Mouse (Mus musculus): ENCODE results near the gene Ppp2r2c. TPM values are rescaled to one million over a fixed set of nuclear protein-coding genes. Genes with fewer than 3 reads are reported as not detected.
A peak's percentile ranks its signal among the peaks of the same experiment; 100 is the strongest.

Gene Ppp2r2c
- polyA plus RNA-seq, 1 experiment from 2014 or later, result 12.2 TPM

DNA sequence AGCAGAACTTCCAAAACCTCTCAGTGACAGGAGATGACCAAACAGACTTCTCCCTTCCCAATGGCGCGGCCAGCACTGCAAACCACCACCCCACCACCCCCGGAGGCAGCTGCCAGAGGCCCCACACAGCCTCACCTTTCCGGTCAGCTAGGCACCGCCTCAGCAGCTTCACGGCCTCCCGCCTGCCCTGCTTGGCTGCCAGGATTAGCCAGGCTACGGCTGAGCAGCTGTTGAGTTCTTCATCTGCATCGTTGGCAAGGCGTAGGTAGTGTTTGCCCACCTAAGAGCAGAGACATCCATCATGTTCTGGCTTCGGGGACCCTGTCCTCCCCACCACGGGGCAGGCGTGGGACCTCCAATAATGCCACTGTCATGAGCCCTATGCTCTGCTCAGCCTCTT, 107.0 kb downstream of the Ppp2r2c start:
- WGBS, result 87% methylated on average over 13 of the region's 13 CpGs

DNA sequence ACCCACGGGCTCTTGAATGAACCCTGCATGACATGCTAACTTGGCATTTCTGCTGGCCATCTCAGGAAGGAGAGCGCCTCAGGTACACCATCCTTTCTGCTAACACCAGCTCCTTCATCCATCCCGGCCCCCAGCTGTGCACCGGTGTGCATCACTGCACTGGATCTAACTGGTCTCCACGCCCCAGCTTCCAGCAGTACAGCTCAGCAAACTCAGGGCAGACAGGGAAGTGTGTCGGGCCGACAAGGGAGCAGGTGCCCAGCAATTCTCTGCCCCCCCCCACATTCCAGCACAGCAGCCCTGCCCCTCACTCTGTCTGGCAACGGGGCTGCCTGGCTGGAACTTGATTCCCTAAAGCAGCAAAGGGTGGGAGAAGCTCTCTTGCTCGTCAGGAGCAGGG, 109.5 kb downstream of the Ppp2r2c start:
- H3K27ac ChIP-seq, result no peak overlapping the region
- H3K4me1 ChIP-seq (replicated peaks), result peaks cover 12% of the 10 kb centered on the region
- ATAC-seq, result no peak
- H3K9me3 ChIP-seq, result no peaks in the 10 kb centered on the region
- 63% methylated on average over 9 of the region's 9 CpGs for WGBS
- no peak overlapping the region for H3K4me3 ChIP-seq (replicated peaks)
- H3K36me3 ChIP-seq, result peaks cover 11% of the 10 kb centered on the region
- H3K9ac ChIP-seq (replicated peaks), result no peak overlapping the region
- H3K4me2 ChIP-seq (replicated peaks), result no peak overlapping the region
- no peaks in the 10 kb centered on the region for H3K27me3 ChIP-seq

More for the DNA sequence above, 107.0 kb downstream of the Ppp2r2c start:
- Histone ChIP-seq H3K4me1 (replicated peaks) (0 out of 2 replicates have a peak, but pooled peaks cover 2% of the 10 kb centered on the region), H3K27ac (no peak overlapping the region), H3K36me3 (peaks cover 23% of the 10 kb centered on the region), H3K9ac (replicated peaks) (no peak overlapping the region), H3K27me3 (no peaks in the 10 kb centered on the region), H3K4me2 (replicated peaks) (no peak overlapping the region), H3K4me3 (replicated peaks) (no peak overlapping the region), H3K9me3 (no peaks in the 10 kb centered on the region)
- ATAC-seq, result no peak

DNA sequence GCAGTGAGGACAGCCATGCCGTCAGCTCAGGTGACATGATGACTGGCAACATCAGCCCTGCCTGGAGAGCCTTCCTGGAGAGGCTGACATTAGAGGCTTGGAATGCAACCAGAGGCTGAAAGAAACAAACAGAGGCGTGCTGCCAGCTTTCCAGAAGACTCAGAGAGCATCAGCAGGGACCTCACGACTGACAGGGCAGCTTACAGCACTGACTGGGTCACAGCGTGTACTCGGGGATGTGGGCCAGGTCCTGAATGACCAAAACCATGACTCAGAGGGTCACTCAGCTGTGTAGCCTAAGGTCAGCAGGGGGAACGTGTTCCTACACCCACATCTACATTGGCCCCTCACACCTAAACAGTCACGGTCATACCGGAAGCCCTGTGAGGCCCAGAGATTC, 110.7 kb downstream of the Ppp2r2c start:
- H3K36me3 ChIP-seq, result no peaks in the 10 kb centered on the region
- peaks cover 12% of the 10 kb centered on the region for H3K4me1 ChIP-seq (replicated peaks)
- H3K27ac ChIP-seq, result no peak overlapping the region
- H3K27me3 ChIP-seq, result no peaks in the 10 kb centered on the region
- H3K9ac ChIP-seq (replicated peaks), result no peak overlapping the region
- 86% methylated on average over 8 of the region's 8 CpGs for WGBS
- H3K9me3 ChIP-seq, result no peaks in the 10 kb centered on the region
- no peak for ATAC-seq
- no peak overlapping the region for H3K4me3 ChIP-seq (replicated peaks)
- H3K4me2 ChIP-seq (replicated peaks), result no peak overlapping the region

DNA sequence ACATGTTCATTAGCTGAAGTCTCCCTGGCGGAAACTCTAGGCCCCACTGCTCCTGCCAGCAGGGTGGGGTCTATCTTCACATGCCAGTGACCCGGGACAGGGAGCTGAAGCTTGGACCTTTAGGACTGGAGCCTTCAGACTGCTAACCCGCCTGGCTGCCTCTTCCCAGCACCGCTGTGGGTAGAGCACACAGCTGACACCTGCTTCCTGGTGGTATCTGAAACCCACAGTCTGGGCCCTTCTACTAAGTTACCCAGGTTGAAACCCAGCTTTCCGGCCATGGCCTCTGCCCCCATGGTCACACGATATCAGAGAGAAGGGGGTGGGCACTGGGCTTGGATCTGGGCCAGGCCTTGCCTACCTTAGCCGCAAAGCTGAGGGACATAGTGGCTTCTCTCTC, 111.3 kb downstream of the Ppp2r2c start:
- WGBS, result 86% methylated on average over 7 of the region's 7 CpGs
- Histone ChIP-seq H3K4me2 (replicated peaks) (no peak overlapping the region), H3K27me3 (no peaks in the 10 kb centered on the region), H3K4me1 (replicated peaks) (peaks cover 12% of the 10 kb centered on the region), H3K9me3 (no peaks in the 10 kb centered on the region), H3K4me3 (replicated peaks) (no peak overlapping the region), H3K27ac (no peak overlapping the region), H3K9ac (replicated peaks) (no peak overlapping the region), H3K36me3 (no peaks in the 10 kb centered on the region)
- no peak for ATAC-seq

DNA sequence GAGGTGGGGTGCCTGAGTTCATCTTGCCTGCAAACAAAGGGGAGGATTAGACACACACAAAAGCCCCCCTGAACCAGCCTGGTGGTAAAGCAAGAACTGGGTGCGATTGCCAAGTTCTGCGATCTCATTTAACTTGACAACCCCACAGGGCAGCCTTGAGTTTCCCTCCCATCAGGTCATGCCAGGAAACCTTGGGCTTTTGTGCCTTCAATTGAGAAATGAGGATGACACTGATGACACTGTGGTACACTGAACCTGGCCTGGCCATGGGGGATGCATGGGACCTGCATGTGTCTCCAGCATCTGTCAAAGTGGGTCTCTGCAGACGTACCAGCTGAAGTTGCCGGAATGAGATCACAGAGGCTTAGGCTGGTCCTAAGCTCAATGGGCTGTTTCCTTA, 114.0 kb downstream of the Ppp2r2c start:
- Histone ChIP-seq H3K27ac (no peak overlapping the region), H3K9ac (replicated peaks) (0 out of 2 replicates have a peak overlapping the region, but pooled peaks have one; percentile 11), H3K4me3 (replicated peaks) (no peak overlapping the region), H3K36me3 (no peaks in the 10 kb centered on the region), H3K4me1 (replicated peaks) (peaks cover 12% of the 10 kb centered on the region), H3K27me3 (no peaks in the 10 kb centered on the region), H3K4me2 (replicated peaks) (no peak overlapping the region), H3K9me3 (no peaks in the 10 kb centered on the region)
- whole genome bisulfite sequencing, result 52% methylated on average over 4 of the region's 4 CpGs
- no peak for ATAC-seq

DNA sequence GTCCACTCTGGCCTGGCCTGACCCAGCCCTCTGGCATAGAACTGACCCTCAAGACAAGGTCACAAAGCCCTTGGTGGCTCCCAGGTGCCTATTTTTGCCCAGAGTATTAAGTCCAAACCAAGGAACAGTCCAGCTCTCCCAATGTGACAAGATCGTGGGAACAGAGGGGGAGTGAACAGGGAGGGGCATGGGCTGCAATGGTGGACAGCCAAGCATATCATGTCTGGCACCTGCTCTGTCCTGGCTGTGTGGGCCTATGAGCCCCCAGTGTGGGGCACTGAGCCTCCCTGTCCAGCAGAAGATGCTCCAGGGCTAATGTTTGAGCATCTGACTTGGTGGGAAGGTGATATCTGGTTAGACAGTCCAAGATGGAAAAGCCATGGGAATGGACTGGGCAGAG, 118.3 kb downstream of the Ppp2r2c start:
- H3K9me3 ChIP-seq, result no peaks in the 10 kb centered on the region
- 82% methylated on average over 1 of the region's 1 CpGs for whole genome bisulfite sequencing
- H3K4me2 ChIP-seq (replicated peaks), result no peak overlapping the region
- no peaks in the 10 kb centered on the region for H3K36me3 ChIP-seq
- no peak overlapping the region for H3K9ac ChIP-seq (replicated peaks)
- no peak overlapping the region for H3K4me3 ChIP-seq (replicated peaks)
- H3K27ac ChIP-seq, result no peak overlapping the region
- peaks cover 28% of the 10 kb centered on the region for H3K4me1 ChIP-seq (replicated peaks)
- H3K27me3 ChIP-seq, result peaks cover 10% of the 10 kb centered on the region; the same call in 1 of the 2 replicates
- no peak for ATAC-seq

DNA sequence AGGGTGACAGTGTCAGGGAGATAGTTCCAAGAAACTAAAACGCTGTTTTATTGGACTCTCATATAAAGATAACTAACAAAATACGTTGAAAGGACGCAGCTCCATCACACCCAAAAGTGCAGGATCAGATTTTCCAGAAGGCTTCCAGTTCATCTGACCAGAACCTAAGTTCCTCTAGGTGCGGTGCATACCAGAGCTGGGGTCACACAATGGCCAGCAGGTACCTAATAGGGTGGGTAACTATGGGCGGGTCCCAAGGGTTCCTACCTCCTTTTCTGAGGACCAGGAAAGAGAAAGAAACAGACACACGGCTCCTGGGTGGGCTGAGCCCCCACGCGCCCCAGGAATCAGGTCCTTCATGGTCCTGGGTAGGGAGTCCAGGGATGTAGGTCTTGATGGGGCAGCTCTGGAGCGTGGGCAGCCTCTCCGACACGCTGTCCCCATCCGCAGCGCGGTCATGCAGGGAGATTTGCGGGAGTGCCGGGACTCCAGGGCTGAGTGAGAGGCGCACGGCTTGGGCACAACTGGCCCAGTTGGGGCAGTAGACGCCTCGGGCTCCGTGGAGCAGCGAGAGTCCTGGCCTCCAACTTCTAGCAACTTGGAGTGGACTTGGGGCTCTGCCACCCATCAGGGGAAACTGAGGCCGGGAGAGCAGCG, 119.9 kb downstream of the Ppp2r2c start:
- peak; percentile 53; the same call in 1 of the 2 replicates for ATAC-seq
- WGBS, result 11% methylated on average over 24 of the region's 24 CpGs
- Histone ChIP-seq H3K4me2 (replicated peaks) (peak overlapping the region; percentile 97), H3K9me3 (no peaks in the 10 kb centered on the region; the same call in 1 of the 2 replicates), H3K36me3 (no peaks in the 10 kb centered on the region), H3K4me1 (replicated peaks) (peaks cover 20% of the 10 kb centered on the region), H3K4me3 (replicated peaks) (peak overlapping the region; percentile 57), H3K27me3 (peaks cover 10% of the 10 kb centered on the region; the same call in 1 of the 2 replicates), H3K27ac (no peak overlapping the region), H3K9ac (replicated peaks) (peak overlapping the region; percentile 69)

DNA sequence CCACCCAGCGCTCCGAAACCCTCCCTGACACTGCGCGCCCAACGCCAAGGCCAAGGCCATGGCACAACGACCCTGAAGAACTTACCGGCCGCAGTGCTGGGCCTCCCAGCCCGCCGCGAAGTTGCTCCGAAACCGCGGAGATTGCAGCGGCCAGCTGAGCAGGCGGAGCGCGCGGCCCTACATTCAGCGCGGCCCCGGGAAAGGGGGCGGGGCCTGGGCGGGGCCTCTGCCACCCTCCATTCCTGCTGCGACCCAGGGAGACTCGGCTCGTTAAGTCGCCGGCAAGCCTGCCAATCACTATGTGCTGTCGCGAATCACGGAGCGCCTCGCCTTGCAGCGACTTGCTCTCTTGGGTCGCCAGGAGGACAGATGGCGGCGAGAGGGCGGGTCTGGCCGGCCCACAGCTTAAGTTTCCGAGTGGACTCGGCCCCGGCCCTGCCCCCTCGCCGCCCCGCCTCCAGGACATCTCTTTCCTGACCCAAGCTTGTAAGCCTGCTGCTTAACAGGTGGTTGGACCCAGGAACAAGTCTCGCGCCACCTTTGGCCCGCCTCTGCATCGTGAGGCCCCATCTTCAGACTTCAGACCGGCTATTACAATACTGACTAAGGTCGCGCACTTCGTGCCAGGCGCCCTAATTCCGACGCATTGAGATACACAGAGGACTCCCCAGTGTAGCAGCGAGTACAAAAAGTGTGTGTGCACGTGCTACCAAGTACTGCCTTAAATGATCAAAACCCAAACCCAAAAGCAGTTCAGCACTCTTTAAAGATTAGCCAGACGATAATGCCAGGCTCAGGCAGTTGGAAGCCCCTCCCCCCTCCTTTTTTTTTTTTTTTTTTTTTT, 120.7 kb downstream of the Ppp2r2c start, which contains the start of gene Wfs1:
TSS of gene Wfs1 (minus strand) at position 425 of the 844 bp plus-strand sequence.
- Histone ChIP-seq H3K9ac (replicated peaks) (peak within 1 kb of the TSS; percentile 69), H3K27ac (no peak within 1 kb of the TSS)
- WGBS, result under 1% methylated on average over 60 of the region's 60 CpGs

DNA sequence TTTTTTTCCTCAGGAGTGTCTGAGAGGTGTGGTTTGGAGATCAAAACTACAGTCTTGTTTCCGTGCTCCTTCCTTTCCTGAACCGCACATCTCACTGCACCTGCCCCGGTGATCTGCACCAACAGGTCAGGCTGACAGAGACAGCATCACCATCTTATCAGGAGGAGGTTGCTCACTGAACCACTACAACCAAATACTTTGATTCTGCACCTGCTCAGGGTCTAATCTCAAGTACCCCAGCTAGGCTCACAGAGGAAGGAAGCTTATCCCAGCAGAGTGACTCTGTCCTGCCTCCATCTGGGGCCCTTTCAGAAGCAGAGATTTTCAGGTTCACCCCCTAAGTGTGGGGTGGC, 121.3 kb downstream of the Ppp2r2c start:
- H3K36me3 ChIP-seq, result no peaks in the 10 kb centered on the region
- H3K9ac ChIP-seq (replicated peaks), result no peak overlapping the region
- WGBS, result 6% methylated on average over 3 of the region's 3 CpGs

More for the DNA sequence above, 120.7 kb downstream of the Ppp2r2c start, which contains the start of gene Wfs1:
- H3K36me3 ChIP-seq, result no peaks in the 10 kb centered on the region
- peak within 1 kb of the TSS; percentile 57 for H3K4me3 ChIP-seq (replicated peaks)
- H3K4me2 ChIP-seq (replicated peaks), result peak within 1 kb of the TSS; percentile 97
- ATAC-seq, result peak; percentile 98
- no peaks in the 10 kb centered on the region; the same call in 1 of the 2 replicates for H3K9me3 ChIP-seq
- H3K27me3 ChIP-seq, result peaks cover 10% of the 10 kb centered on the region; the same call in 1 of the 2 replicates
- peaks cover 20% of the 10 kb centered on the region for H3K4me1 ChIP-seq (replicated peaks)

DNA sequence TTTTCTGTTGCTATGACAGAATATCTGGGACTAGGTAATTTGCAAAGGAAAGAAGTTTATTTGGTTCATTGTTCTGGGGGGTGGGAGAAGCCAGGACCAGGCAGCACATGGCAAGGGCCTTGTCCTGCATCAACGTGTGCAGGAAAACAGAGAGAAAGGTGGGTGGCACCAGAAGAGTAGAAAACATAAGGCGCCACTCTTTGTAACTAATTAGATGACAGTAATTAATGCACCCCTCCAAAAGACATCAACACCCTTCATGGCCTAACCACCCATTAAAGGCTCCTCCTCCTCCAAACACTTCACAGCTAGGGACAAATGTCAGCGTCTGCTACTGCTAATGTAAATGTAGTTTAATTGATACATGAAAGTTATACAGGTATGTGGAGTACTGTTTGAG, 121.9 kb downstream of the Ppp2r2c start:
- peaks cover 10% of the 10 kb centered on the region; the same call in 1 of the 2 replicates for H3K27me3 ChIP-seq
- no peak overlapping the region for H3K9ac ChIP-seq (replicated peaks)
- H3K4me3 ChIP-seq (replicated peaks), result no peak overlapping the region
- H3K9me3 ChIP-seq, result no peaks in the 10 kb centered on the region; the same call in 1 of the 2 replicates
- H3K4me1 ChIP-seq (replicated peaks), result peaks cover 20% of the 10 kb centered on the region
- H3K27ac ChIP-seq, result no peak overlapping the region
- no peaks in the 10 kb centered on the region for H3K36me3 ChIP-seq
- WGBS, result 57% methylated on average over 3 of the region's 3 CpGs
- no peak overlapping the region for H3K4me2 ChIP-seq (replicated peaks)
- ATAC-seq, result no peak

More for the DNA sequence above, 121.3 kb downstream of the Ppp2r2c start:
- H3K4me2 ChIP-seq (replicated peaks), result peak overlapping the region; percentile 97
- no peak overlapping the region for H3K27ac ChIP-seq
- H3K27me3 ChIP-seq, result peaks cover 10% of the 10 kb centered on the region; the same call in 1 of the 2 replicates
- no peaks in the 10 kb centered on the region; the same call in 1 of the 2 replicates for H3K9me3 ChIP-seq
- peaks cover 20% of the 10 kb centered on the region for H3K4me1 ChIP-seq (replicated peaks)
- peak overlapping the region; percentile 57 for H3K4me3 ChIP-seq (replicated peaks)
- ATAC-seq, result no peak

DNA sequence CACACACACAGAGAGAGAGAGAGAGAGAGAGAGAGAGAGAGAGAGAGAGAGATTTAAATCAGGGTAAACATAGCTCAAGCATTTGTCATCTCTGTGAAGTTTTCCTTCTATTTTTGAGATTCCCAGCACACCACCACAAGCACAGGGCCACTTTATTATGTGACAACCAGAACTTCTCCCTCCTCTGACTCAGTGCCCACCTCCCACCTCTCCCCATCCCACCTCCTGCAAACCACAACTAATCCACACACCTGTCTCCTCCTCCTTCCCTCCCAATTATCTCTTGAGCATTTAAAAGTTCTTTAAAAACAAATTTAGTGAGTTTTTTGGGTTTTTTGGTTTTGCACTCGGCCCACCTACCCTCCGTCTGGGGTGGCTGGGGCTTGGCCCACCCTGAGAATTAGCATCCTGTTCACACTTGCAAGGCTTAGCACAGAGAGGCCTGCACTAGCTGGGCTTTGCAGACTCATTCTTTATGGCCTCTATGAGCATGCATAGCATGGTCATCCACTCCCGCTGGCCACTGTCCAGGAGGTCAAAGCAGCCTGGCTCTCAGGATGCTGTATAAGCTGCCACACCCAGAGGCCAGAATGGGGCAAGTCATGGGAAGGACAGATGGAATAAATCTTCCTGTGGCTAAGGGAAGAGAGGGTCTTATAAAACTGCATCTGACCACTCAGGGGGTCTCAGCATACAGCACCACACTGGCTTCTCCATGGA, 122.5 kb downstream of the Ppp2r2c start:
- H3K4me2 ChIP-seq (replicated peaks), result no peak overlapping the region
- no peaks in the 10 kb centered on the region for H3K36me3 ChIP-seq
- H3K27ac ChIP-seq, result no peak overlapping the region
- no peak overlapping the region for H3K4me3 ChIP-seq (replicated peaks)
- peaks cover 10% of the 10 kb centered on the region; the same call in 1 of the 2 replicates for H3K27me3 ChIP-seq
- H3K9ac ChIP-seq (replicated peaks), result no peak overlapping the region
- H3K4me1 ChIP-seq (replicated peaks), result peaks cover 20% of the 10 kb centered on the region
- 77% methylated on average over 3 of the region's 3 CpGs for WGBS
- H3K9me3 ChIP-seq, result no peaks in the 10 kb centered on the region; the same call in 1 of the 2 replicates
- no peak for ATAC-seq

Measured in midbrain, embryonic 13.5 days (tissue).